Mouse (Mus musculus): Measurements from ENCODE around the gene Cdc42se2.

Cdc42se2 gene

DNA sequence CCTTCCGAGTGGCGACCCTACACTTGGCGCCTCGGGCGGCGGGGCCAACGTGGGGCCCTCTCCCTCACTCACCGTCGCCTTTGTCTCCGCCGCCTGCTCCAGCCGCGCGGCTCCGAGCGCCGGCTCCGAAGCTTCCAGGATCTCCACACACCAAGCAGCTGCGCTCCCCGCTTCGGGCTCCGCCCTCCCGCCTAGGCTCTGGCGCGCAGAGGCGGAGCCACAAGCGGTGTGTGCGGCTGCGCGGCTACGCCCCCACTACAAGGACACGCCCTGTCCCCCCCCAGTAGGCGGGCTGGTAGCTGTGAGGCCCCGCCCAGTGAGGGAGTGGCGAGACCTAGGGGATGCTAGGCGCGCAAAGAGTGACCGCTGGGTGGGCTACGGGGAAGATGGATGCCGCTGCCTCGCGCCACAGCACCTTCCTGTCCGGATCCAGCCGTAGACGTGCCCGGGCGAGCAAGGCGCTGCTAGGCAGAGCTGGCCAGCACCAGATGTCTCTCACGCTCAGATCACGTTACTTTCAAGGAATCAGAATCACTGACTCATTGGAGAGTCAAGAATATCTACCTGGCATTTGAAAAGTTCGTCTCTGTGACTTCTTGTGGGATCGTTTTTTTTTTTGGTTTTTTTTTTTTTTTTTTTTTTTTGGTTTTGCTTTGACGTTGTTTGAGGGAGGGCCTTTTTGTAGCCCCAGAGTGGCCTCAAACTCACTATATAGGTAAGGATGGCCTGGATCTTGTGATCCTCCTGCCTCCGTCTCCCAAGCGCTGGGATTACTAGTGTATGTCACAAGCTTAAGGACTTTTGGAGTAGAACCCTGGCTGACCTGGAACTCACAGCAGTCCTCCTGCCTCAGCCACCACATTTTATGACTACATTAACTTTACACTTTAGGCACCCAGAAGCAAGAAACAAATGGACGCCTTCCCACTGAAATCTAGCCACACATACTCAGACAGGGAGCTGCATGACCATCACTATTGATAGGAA is at the start of gene Cdc42se2:
Gene Cdc42se2, minus strand, starts transcription at position 188 of the 987 bp plus-strand sequence.
- in situ Hi-C loops (cut with MboI), result no loop called here

DNA sequence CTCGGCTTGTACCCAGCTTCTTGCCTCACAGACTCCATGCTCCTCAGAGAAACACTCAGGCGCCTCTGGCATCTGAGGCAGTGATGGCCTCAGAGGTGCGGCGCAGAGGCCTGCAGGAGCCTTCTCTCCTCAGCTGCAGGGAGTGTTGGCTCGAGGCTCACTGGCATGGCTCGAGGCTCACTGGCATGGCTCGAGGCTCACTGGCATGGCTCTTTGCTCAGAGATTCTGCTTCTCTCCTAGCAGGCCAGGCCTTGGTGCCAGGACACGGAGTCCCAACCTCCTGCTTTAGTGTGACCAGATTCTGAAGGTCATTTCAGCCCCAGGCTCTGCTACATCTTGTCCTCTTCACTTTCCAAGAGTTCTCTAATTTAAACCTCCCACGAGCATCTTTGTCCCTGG is 48.6 kb upstream of the Cdc42se2 start:
- in situ Hi-C loops (cut with MboI), result no loop called here

DNA sequence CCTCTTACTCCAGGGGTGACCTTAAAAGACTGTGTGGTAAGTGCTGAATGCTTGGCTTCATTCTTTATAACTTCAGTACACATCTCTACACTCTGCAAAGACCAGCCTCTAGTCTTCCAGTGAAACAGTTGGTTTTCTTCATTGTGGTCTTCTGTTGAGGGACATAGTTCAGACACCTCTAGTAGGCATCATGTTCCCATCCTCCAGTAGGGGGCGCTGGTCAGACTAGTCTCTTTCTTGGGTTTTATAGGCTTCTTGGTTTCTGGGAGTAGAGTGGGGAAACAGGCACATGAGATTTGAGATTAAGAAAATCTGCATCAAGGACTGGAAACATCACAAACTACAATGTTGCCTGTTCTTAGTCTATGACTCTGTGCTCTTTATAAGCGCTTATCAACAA is 47.1 kb upstream of the Cdc42se2 start:
- in situ Hi-C loops (cut with MboI), result no loop called here

DNA sequence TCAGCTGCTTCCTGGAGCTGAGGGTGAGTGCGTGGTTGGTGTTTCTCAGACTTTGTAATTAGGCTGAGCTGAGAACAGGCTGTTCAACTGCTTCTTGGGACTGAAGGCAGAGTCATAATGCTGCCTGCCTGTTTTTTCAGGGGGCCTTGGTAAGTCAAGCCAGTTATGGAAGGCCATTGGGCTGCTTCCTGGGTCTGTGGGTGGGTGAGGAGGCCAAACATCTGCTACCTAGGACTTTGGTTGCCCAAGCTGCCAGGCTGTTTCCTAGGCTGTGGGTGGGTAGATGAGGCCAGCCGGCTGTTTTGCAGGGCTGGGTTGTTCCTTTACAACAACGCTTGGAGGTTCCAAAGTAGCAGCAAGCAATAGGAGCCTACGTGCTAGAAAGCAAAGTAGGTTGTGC is 46.4 kb upstream of the Cdc42se2 start:
- in situ Hi-C loops (cut with MboI), result no loop called here

DNA sequence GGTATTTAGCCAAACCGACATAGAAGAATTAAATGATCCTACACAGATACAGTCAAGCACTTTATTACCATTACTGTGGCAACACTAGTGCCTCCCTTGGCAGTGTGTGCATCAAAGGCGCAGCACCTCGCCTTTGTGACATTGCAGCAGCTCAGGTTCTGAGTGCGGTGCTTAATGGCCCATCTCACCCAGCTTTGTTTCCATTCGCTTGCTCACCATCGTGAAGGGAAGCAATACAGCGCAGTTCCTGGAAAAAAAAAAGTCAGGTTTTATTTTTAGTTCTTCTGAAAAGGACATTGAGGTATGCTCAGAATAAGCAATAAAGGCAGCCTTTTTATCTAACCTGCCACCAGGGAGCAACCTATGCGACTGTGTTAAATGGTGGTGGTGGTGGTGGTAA is 39.3 kb upstream of the Cdc42se2 start:
- in situ Hi-C loops (cut with MboI), result no loop called here

DNA sequence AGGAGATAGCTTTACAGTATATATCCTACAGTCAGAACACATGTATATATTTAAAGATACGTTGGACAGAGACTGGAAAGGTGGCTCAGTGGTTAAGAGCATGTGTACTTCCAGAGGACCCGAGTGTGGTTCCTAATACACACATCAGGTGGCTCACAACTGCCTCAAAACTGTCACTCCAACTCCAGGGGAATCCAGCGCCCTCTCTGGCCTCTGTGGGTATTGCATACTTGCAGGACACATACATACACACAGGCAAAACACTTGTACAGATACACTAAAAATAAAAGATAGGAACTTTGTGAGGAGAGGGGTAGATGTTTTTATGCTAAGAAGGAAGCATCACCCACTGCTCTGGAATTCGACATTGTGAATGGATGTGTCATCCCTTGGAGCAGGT is 38.3 kb upstream of the Cdc42se2 start:
- in situ Hi-C loops (cut with MboI), result no loop called here

DNA sequence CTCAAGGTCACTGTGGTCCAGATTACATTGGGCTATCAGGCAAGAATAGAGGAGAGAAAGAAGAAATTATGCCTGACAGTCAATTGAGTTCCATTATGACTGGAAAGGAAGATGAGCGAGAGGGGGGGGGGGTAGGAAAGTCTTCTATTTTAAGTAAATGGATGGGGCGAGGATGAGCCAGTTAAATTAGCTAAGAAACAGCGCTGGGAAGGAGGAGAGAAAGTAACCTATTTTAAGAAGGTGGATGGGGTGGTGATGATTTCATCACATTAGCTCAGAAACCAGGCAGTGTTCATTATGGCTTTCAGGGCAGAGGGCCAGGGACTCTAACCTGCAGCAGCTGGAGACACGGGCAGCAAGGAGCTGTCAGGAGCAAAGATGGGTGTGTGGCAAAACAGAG is 36.0 kb upstream of the Cdc42se2 start:
- in situ Hi-C loops (cut with MboI), result no loop called here

DNA sequence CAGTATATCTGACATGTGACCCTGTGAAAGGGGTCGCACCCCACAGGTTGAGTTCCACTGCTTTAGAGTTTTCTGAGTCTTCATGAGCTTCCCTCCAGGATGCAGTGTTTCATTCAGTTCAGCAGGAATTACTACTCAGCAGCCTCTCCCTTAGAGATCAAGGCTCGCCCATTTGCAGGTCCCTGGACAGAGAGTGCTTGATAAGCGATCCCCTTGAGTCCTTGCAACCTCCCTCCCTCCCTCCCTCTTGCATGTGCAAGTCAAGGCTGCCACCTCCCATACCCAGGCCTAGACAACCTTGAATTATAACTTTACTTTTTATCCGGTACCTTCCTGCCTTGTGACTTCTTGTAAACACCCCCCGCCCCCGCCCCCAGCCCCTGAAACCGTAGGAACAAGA is 32.0 kb upstream of the Cdc42se2 start:
- in situ Hi-C loops (cut with MboI), result no loop called here

DNA sequence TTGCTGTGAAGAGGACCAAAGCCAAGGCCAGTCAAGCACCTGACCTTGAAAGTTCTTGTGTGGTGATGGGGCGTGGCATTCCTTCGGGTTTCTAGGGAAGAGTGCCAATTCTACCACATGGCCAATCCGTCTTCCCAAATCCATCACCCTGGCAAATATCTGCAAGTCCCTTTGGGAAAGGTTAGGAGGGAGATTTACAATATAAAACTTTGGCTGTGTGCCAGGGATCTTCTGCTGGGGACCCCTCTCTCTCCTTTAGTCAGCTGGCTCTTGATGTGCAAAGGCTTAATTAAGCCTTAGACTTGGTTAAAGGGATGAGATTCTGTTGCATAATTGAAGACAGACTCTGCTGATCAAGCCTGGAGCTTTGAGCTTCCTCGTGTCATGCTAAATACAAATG is 30.0 kb upstream of the Cdc42se2 start:
- in situ Hi-C loops (cut with MboI), result no loop called here

DNA sequence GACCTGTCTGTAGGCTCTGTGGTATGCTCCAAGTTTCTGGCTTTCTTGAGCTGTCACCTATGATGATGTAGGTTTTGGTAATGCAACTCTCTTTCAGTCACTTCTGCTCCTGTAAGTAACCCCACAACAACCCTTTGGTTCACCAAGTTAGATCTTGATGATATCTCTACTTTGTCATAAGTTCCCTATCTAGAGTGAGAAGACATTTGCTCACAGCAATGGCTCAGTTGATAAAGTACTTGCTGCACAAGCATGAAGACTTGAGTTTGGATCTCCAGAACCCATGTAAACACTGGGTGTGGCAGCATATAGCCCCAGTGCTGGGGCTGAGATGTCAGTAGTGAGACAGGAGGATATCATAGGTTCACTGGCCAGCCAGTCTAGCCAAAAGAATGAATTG is 28.2 kb upstream of the Cdc42se2 start:
- in situ Hi-C loops (cut with MboI), result no loop called here

DNA sequence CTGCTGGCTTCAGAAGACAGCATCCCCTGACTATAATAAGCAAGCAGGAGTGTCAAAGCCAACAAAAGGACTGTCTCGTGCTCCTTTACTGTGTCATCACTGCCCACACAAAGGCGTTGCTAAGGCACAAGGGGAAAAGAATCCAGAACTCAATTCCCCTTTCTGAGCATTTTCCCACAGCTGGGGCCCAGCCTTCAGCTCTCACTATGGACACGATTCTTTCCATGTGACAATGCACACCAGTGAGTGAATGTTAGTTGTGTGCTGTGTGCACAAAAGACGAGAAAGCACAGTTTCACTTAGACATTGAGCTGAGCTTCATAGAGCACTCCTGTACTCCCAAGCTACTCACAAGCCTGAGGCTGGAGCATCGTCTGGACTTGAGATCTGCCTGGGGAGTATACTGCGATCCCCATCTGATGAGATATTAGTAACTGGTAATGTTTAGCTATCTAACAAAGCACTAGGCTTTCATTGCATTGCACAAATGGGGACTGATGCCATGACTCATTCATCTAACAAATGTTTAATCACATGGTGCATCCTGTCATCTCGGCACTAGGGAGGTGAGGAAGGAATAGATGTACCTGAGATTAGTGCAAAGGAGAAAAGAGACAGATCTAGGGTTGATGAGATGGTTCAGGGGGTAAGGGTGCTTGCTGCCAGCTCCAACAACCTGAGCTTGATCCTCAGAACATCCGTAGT is 25.5 kb upstream of the Cdc42se2 start:
- in situ Hi-C loops (cut with MboI), result no loop called here

DNA sequence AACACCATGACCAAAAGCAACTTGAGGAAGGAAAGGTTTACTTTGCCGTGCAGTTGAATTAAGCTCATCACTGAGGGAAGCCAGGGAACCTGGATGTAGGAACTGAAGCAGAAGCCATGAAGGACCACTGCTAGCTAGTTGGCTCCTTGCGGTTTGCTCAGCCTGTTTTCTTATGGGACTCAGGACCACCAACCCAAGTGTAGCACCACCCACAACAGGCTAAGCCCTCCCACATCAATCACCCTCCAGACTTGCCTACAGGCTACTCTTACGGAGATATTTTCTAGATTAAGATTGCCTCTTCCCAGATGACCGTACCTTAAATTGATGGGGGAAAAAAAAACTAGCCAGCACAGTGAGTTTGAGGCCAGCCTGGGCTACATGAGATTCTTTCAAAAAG is 24.8 kb upstream of the Cdc42se2 start:
- in situ Hi-C loops (cut with MboI), result no loop called here

DNA sequence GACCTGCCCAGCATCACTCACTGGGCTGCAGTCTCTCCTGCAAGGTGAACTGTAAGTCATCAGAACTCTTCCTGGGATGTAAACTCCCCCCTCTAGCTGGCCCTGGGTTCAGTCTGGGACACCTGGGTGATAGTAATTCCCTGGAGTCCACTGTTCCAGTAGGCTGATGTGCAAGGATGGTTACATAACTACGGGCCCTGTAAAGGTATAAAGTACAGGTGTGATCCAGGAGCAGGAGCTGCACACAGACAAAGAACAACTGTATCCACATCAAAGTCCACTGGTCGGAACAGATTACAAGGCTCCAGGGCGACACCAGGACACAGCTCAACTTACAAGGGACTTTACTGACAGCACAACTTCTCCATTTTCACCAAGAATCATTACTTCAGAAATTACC is 23.6 kb upstream of the Cdc42se2 start:
- in situ Hi-C loops (cut with MboI), result no loop called here

DNA sequence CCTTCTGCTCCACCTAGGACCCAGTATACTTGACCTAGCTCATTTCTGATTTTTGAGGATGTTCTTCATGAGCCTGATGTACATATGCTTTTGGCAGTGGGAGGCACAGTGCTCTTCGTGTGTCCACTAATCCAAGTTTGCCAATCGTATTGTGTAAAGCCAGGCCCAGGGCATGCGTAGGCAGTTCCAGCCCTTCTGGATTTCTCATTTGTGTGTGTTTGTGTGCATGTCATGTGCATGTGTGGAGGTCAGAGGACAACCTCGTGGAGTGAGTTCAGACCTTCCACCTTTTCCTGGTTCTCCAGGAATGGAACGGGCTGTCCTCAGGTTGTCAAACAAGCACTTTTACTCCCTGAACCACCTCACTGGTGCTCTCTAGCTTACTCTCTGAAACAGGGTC is 22.1 kb upstream of the Cdc42se2 start:
- in situ Hi-C loops (cut with MboI), result no loop called here

DNA sequence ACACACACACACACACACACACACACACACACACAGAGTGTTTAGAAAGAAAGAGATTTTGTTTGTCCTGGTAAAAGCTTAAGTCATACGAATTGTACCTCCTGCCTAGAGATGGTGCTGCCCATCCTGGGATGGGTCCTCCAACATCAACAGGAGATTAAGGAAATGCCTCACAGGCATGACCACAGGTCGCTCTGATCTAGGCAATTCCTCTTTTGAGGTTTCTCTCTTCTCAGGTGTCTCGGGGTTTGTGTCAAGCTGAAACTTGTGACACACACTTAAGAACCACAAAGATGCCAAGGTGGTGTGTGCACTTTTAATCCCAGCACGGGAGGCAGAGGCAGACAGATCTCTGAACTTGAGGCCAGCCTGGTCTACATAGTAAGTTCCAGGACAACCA is 20.7 kb upstream of the Cdc42se2 start:
- in situ Hi-C loops (cut with MboI), result no loop called here

DNA sequence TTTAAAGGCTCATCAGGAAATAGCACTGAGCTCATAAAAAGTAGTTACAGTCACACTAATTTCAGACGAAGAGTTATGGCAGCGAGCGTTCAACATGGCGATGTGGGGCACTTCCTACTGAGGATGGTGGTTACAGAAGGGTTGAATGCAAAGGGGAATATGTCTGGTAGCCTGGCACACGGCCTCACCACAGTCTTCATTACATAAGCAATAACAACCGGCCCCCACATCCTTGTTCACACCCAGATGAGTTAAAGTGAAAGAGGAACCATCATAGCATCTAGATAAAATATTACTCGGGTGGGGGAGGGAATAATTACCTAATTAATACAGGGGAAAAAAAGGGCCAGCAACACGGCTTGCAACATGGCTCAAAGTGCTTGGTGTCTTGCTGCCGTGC is 20.2 kb upstream of the Cdc42se2 start:
- in situ Hi-C loops (cut with MboI), result no loop called here

DNA sequence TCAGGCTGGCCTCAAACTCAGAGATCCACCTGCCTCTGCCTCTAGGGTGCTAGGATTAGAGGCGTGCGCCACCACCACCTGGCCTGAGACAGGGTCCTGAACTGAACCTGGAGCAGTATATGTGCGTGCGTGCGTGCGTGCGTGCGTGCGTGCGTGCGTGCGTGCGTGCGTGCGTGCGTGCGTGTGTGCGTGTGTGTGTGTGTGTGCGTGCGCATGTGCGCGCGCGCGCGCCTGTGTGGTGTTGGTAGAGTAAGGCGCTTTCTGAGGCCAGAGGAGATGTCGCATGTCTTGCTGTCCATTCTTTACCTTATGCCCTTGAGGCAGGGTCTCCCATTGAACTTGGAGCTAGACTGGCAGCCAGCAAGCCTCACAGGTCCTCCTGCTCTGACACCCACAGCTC is 19.4 kb upstream of the Cdc42se2 start:
- in situ Hi-C loops (cut with MboI), result no loop called here

DNA sequence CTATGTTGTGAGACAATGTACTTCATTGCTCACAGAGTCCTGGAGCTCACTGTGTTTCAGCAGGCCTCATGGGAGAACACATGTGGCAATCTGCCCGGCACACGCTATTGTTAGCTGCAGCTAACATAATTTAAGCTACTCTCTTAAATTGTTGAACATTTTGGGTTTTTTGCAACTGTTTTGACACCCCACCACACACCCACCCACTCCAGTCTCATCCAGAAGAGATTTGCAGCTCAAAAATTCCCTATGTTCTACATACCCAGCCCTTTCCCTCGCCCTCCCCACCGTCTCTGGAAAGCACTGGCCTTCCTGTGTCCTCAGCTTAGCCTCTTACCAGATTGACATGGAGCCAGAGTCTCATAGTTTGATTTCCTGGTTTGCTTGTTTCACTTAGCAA is 17.7 kb upstream of the Cdc42se2 start:
- in situ Hi-C loops (cut with MboI), result no loop called here

DNA sequence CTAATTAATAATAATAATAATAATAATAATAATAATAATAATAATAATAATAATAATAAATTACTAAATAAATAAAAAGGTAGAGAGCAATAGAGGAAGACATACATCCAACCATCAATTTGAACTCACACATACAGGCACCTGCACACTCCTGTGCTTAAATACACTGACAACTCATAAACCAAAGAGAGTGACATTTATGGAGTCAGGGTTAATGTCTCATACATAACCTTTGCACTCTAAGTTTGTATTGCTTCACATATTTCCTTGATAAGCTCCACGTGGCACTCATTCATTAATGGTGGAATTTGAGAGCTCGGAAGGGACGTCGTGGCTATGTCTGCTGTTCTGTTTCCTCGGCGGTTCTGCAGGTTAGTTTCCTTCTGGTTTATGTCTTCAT is 15.1 kb upstream of the Cdc42se2 start:
- in situ Hi-C loops (cut with MboI), result no loop called here

DNA sequence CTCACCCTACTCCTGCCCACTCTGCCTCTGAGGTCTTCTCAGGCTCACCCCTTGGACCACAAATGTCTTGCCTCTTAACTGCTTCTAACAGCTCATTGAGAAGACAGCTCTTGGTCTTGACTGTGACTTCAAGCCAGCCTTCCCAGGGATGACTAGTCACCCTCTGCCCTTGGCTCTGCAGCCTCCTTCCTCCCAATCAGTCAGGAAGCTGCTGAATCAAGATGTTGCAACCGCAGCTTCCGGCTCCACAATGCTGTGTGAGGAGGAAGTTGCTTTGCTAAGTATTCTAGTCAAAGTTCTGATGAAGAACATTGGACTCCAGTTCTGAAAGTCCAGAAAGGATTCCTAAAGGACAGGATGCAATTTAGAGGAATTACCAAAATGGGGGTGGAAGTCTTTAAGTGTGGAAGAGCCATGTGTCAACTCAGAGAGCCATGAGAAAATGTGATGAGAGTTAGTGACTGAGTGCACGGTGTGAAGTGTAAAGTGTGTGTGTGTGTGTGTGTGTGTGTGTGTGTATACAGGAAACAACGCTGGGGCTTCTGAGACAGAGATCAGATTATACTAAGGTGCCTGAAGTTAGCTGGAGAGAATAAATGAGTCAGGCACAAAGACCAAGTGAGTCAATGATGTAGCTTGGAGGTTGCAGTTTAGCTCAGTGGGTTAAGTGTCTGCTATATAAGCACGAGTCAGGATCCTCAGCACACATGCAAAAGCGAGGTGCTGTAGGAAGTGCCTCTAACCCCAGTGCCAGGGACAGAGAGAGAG is 14.5 kb upstream of the Cdc42se2 start:
- in situ Hi-C loops (cut with MboI), result no loop called here

DNA sequence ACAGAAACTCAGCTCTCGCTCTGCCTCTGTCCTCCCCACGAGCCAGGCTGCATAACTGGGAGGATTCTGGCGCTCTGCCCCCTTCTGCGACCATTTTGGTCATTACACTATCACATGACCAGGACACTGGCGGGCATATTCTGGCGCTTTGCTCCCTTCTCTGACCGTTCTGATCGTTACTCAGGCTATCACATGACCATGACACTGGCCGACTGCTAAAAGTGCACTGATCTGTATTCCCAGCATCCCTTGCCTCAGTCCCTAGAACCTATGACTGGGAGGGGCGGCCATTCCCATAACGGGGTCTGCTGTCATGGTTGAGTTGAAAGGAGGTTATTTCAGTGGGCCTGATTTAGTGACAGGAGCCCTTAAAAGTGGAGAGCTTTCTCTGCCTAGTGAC is 9.1 kb upstream of the Cdc42se2 start:
- in situ Hi-C loops (cut with MboI), result no loop called here

DNA sequence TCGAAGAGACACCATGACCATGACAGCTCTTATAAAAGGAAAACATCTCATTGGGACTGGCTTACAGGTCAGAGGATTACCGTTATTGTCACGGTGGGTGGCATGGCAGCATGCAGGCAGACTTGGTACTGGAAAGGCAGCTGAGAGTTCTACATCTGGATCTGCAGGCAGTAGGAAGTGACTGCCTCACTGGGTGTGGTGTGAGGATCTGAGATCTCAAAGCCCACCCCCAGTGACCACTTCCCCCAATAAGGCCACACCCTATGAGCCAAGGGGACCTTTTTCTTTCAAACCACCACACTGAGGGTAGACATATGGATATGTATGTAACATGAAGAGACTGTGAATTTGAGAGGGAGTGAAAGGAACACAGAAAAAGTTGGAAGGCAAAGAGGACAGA is 7.2 kb upstream of the Cdc42se2 start:
- in situ Hi-C loops (cut with MboI), result no loop called here

DNA sequence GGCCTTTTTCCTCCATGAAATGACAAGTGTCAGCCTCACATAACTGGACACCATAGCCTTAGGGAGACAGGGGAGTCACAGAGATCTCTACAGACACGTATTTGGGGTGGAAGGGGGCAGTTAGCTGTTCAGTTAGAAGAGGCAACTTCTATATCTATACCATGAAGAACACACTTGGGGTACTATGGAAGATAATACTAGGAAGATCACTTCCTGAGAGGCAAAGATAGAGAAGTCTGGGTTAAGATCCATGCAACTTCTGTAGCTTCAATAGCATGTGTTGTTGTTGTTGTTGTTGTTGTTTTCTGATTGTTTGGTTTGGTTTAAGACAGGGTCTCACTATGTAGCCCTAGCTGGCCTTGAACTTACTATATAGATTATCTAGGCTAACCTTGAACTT is 5.7 kb upstream of the Cdc42se2 start:
- in situ Hi-C loops (cut with MboI), result no loop called here
